Mouse (Mus musculus) kidney, adult 2 months (tissue): Measurements from ENCODE around the gene Dtx4.

Experiments used
- CTCF ChIP-seq: fragments of 200-500 bp; conservative IDR thresholded peaks from 2 replicates; pipeline ENCODE4 v1.5.1; 2011; ENCODE audit warnings: low read depth, mild to moderate bottlenecking, control low read depth, low read length, moderate library complexity, mixed read lengths; ENCODE audit not compliant: insufficient read depth, insufficient read length
- POLR2A ChIP-seq: fragments of 200-500 bp; IDR thresholded peaks from one replicate; pipeline ENCODE4 v1.6.1; 2011; ENCODE audit warnings: low read depth, low read length, control low read depth

DNA sequence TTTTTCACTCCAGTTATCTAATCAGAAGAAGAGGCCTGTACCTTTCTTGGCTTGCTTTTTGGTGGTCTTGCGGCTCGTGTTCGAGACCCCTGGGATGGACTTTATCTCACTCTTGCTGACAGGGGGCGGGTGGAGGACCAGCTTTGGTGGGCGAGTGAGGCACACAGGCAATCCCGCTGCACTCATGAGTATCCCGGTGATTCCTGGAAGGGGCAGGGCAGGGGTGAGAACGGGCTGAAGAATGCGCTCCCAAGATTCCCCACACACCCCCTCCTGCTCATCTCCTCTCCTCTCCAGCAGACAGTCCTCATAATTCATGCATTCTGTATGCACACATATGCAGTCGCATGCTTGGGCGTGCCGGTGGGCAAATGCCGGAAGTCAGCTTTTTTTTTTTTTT, 16.0 kb downstream of the Dtx4 start:
- no peak for TF ChIP-seq CTCF
- no peak for TF ChIP-seq POLR2A
